Mouse (Mus musculus) heart, adult 2 months (tissue): ENCODE data around the gene Prune1. TPM values are rescaled to one million over a fixed set of nuclear protein-coding genes. Genes with fewer than 3 reads are reported as not detected.

Experiments used
- DNase-seq, 2 experiments: peaks; one replicate each; pipeline ENCODE4 v3.0.0; 2021
- H3K27ac ChIP-seq: fragments of 200-600 bp; 2 replicates; pipeline ENCODE4 v1.8.1; 2022
- H3K27me3 ChIP-seq: fragments of 200-500 bp; 2 replicates; pipeline ENCODE4 v1.6.1; 2012; ENCODE audit warnings: mild to moderate bottlenecking, low read length, inconsistent platforms, mixed read lengths; ENCODE audit not compliant: control insufficient read depth, insufficient read depth
- H3K36me3 ChIP-seq: fragments of 200-500 bp; 2 replicates; pipeline ENCODE4 v1.6.1; 2012; ENCODE audit warnings: low read length, inconsistent platforms; ENCODE audit not compliant: control insufficient read depth, insufficient read depth
- H3K4me1 ChIP-seq: fragments of 200-500 bp; 2 replicates; pipeline ENCODE4 v1.6.1; 2011; ENCODE audit warnings: low read length; ENCODE audit not compliant: control insufficient read depth, insufficient read depth
- H3K4me3 ChIP-seq: fragments of 200-600 bp; 2 replicates; pipeline ENCODE4 v1.8.1; 2022
- H3K79me2 ChIP-seq: fragments of 200-500 bp; replicated peaks from 2 replicates; pipeline ENCODE4 v1.6.1; 2012; ENCODE audit warnings: mild to moderate bottlenecking, inconsistent platforms, low read length, moderate library complexity, mixed read lengths; ENCODE audit not compliant: control insufficient read depth, insufficient read depth
- H3K9ac ChIP-seq: fragments of 200-500 bp; 2 replicates; pipeline ENCODE4 v1.6.1; 2012; ENCODE audit warnings: low read depth, mild to moderate bottlenecking, control low read depth, inconsistent platforms, low read length, mixed read lengths
- CTCF ChIP-seq: fragments of 200-600 bp; IDR thresholded peaks from 2 replicates; pipeline ENCODE4 v1.8.1; 2022; ENCODE audit warnings: antibody characterized with exemption, mild to moderate bottlenecking, moderate library complexity
- EP300 ChIP-seq: fragments of 200-500 bp; IDR thresholded peaks from 2 replicates; pipeline ENCODE4 v1.6.1; 2011; ENCODE audit warnings: low read depth, low read length, control low read depth; ENCODE audit not compliant: insufficient read depth
- POLR2A ChIP-seq: fragments of 200-500 bp; IDR thresholded peaks from 2 replicates; pipeline ENCODE4 v1.6.1; 2011; ENCODE audit warnings: mild to moderate bottlenecking, low read depth, low read length, control low read depth; ENCODE audit not compliant: insufficient read depth
- WGBS: fragments of 180-500 bp; shearing (Covaris S2); methylation state at CpG from one replicate; pipeline ENCODE4 v1.1.7; 2018; 5-methylcytosine and 5-hydroxymethylcytosine counted together
- intact Hi-C: fragments of 180-260 bp; cut with DNase I; formaldehyde crosslinking; loops from one replicate; pipeline ENCODE4 v1.15.1; 2025
- long read RNA-seq: library from polyadenylated mRNA; stranded (forward); transcript quantifications from one replicate; pipeline ENCODE4 v2.0.0, GENCODE M21; 2021
- polyA plus RNA-seq: library from polyadenylated mRNA; depleted of rRNA; stranded (reverse); fragments of >200 nt; gene quantifications from 2 replicates; pipeline ENCODE4 v1.2.3, GENCODE M21; 2012; rRNA removed
- total RNA-seq, 2 experiments: library from RNA; stranded (reverse); gene quantifications; 2 replicates each; pipeline ENCODE4 v1.2.3; 2021

Prune1 gene
- 10 to 100 TPM; 23.4 to 26.1 TPM for total RNA-seq
- 28.4 and 45.8 TPM in 2 replicates for polyA plus RNA-seq
- long read RNA-seq, transcript Prune1-201 (8 exons, 3,140 nt), result major isoform, 23 of 25 reads
- long read RNA-seq, partial matches to known transcripts, result 1 of 25 reads
- long read RNA-seq, other reads (novel, unspliced or antisense), result 1 of 25 reads

DNA sequence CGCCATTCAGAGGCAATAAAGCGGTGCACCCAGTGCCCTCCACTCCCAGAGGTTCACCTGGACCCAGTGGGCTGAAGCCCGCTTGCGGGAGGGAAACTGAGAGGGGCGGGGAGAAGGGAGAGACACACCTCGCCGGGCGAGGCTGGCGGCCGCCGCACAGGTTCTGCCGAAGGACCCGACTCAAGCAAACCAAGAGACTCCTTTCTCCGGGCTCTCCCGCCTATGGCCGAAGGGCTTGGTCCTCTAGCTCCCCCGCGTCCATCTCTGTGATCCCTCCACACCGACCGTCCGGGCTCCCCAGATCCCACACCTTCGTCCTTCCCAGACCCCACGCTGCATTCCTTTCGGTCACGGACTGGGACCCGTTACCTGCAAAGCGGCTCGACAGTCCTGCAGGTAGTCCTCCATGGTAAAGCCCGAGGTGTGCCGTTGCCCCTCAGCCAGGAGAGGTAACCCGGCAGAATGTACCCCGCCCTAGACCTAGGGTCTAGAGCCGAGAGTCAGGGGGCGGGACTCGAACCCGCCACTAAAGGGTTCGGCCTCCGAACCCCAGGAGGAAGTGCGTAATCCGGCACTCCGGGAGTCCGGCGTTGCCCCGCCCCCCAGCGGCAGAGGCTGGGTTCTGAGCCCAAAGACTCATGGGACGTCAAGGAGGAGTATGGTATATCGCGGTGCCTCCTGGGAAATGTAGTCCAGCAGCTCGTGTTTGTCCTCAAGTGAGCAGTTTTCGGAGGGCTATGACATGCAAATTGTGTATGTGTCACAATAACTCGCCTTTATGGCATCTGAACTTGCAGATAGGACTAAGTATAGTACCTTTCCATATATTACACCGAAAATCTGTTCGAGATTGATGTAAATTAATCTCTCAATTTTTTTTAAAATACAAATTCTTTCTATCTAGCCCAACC is at the start of gene Prune1, which contains the start of gene Mindy1:
Gene Prune1, minus strand, starts transcription at position 861 of the 911 bp plus-strand sequence.
Gene Mindy1, plus strand, starts transcription at position 130 of the 911 bp plus-strand sequence.
- H3K4me1 ChIP-seq, result peaks cover 2% of the 10 kb centered on the region
- H3K27me3 ChIP-seq, result no peaks in the 10 kb centered on the region
- H3K36me3 ChIP-seq, result no peaks in the 10 kb centered on the region
- TF ChIP-seq EP300 (no peak), CTCF (peak; percentile 60), POLR2A (peak; percentile 85)
- peak; percentile 98 to 99 for DNase-seq
- H3K27ac ChIP-seq, result peak within 1 kb of the TSS; percentile 98
- intact Hi-C loops, result loop anchor here (2.0 to 5.0 kb wide), 3 partner anchors 33 to 64 kb away; partner anchors contain the start of genes Cers2, Gabpb2 and Mllt11
- peak within 1 kb of the TSS; percentile 91 for H3K9ac ChIP-seq
- under 1% methylated on average over 53 of the region's 53 CpGs for WGBS
- H3K4me3 ChIP-seq, result peak within 1 kb of the TSS; percentile 88
- no peaks in the 10 kb centered on the region for H3K79me2 ChIP-seq

DNA sequence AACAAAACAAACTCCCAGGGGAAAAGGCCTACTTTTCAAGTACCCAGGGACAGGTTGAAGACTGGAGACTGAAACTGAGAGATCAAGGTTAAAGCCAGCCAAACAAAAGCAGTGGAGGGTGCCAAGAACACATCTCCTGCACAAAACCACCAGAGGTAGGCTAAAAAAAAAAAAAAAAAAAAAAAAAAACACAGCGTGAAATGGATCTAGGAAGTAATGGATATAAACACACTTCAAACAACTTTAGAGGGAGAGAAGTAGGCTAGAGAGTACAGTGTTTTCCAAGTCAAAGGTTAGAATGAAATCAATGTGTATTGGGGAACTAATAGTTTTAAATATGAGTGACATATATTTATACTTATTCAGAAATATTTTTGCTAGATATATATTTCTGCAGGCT is 49.7 kb upstream of the Prune1 start:
- H3K4me3 ChIP-seq, result no peak overlapping the region
- DNase-seq, result no peak
- intact Hi-C loops, result no loop called here
- no peaks in the 10 kb centered on the region for H3K4me1 ChIP-seq
- WGBS, result 78% methylated on average over 1 of the region's 1 CpGs
- TF ChIP-seq EP300 (no peak), CTCF (no peak), POLR2A (no peak)
- H3K27me3 ChIP-seq, result no peaks in the 10 kb centered on the region
- H3K36me3 ChIP-seq, result no peaks in the 10 kb centered on the region; the same call in 1 of the 2 replicates
- no peak overlapping the region for H3K9ac ChIP-seq
- H3K27ac ChIP-seq, result no peak overlapping the region
- H3K79me2 ChIP-seq, result no peaks in the 10 kb centered on the region

DNA sequence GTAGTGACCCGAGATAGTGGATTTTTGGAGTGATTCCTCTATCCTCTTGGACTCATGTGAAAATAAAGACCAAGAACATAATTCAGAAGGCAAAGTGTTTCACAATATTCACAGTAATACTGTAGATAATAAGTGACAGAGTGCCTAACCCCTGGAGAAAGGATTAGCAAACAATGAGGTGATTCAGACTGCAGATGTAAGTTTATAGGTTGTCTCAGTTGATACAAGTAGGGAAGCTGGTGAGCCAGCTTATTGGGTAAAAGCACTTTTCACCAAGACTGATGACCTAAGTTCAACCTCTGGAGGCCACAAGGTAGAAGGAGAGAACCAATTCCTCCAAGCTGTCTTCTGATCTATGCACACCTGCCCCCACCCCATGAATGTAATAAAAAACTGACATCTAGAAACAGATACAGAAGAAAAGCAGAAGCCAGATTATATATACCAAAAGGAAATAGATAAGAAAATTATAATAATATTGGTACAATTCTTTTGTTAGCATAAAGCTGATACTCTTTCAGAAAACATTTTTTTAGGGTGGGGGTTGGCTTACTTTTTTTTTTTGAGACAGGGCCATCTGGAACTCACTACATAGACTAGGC is 47.0 kb upstream of the Prune1 start:
- no peaks in the 10 kb centered on the region for H3K4me1 ChIP-seq
- H3K36me3 ChIP-seq, result no peaks in the 10 kb centered on the region; the same call in 1 of the 2 replicates
- intact Hi-C loops, result no loop called here
- no peak overlapping the region for H3K27ac ChIP-seq
- no peak overlapping the region for H3K9ac ChIP-seq
- H3K27me3 ChIP-seq, result no peaks in the 10 kb centered on the region
- H3K79me2 ChIP-seq, result no peaks in the 10 kb centered on the region
- no peak for DNase-seq
- WGBS, result 93% methylated on average over 1 of the region's 1 CpGs
- H3K4me3 ChIP-seq, result no peak overlapping the region
- TF ChIP-seq POLR2A (no peak), CTCF (no peak), EP300 (no peak)

DNA sequence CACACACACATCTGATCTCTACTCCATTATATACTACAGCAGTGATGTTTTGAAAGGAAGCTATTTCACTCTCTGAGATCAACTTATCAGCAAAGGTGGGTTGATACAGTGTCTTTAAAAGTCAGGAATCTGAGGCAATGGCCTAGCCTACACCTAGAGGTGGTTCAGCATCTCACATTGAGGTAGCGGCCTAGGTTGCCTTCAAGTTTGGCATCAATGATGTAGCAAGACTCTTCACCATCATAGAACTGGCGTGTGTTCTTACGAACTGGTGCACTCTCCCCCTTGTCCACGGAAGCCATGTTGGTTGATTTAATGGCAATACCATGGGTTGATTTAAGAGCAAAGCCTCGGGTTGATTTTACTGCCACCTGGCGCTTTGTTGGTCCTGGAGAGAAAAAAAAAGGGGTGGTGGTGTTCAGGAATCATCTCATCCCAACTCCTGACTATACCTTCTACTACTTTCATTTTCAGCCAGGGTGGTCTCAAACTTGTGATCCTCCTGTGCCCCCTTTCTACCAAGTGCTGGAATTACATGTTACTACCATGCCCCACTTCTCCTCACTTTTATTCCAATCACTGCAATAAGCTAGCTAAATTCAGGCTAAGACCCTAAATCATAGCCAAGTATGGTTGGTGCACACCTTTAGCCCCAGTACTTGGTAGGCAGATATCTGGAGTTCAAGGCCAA is 42.7 kb upstream of the Prune1 start:
- intact Hi-C loops, result no loop called here
- no peak for TF ChIP-seq POLR2A
- TF ChIP-seq CTCF, result peak; percentile 49
- no peak for TF ChIP-seq EP300
- H3K4me3 ChIP-seq, result no peak overlapping the region
- H3K4me1 ChIP-seq, result no peaks in the 10 kb centered on the region
- H3K79me2 ChIP-seq, result no peaks in the 10 kb centered on the region
- H3K36me3 ChIP-seq, result no peaks in the 10 kb centered on the region; the same call in 1 of the 2 replicates
- no peaks in the 10 kb centered on the region for H3K27me3 ChIP-seq
- no peak overlapping the region for H3K27ac ChIP-seq
- no peak for DNase-seq
- H3K9ac ChIP-seq, result no peak overlapping the region
- 91% methylated on average over 6 of the region's 6 CpGs for WGBS

DNA sequence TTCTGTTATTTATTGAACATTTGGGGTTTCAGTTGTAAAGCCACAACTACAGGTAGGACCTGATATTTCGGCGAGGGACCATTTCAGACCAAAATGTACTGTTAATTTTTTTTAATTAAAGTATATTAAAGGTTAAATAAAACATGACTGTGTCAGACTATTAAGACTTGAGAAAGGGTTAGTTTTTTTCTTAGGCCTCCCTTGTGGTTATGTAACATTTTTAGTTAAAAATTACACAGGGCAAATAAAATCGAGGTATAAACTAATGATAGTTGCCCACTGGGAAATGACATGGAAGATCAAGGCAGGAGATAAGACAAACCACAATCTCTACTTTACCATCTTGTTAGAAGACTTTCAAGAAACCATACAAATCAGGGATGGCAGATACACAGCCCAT is 41.6 kb upstream of the Prune1 start:
- H3K27ac ChIP-seq, result no peak overlapping the region
- intact Hi-C loops, result no loop called here
- WGBS, result 81% methylated on average over 3 of the region's 3 CpGs
- no peaks in the 10 kb centered on the region for H3K79me2 ChIP-seq
- no peak for TF ChIP-seq POLR2A
- TF ChIP-seq EP300, result no peak
- no peak for TF ChIP-seq CTCF
- H3K27me3 ChIP-seq, result no peaks in the 10 kb centered on the region
- H3K36me3 ChIP-seq, result no peaks in the 10 kb centered on the region; the same call in 1 of the 2 replicates
- DNase-seq, result no peak
- peaks cover 6% of the 10 kb centered on the region for H3K4me1 ChIP-seq
- no peak overlapping the region for H3K9ac ChIP-seq
- H3K4me3 ChIP-seq, result no peak overlapping the region
